Mouse (Mus musculus) spleen, postnatal 36 days (tissue): Measurements from ENCODE around the gene Fxyd1.

Experiments
- DNase-seq, 2 experiments: peaks; one replicate each; pipeline ENCODE4 v3.0.0; 2022; ENCODE audit warnings: low spot score in 2 of 2, mixed read lengths in 1 of 2

Fxyd1 gene

DNA sequence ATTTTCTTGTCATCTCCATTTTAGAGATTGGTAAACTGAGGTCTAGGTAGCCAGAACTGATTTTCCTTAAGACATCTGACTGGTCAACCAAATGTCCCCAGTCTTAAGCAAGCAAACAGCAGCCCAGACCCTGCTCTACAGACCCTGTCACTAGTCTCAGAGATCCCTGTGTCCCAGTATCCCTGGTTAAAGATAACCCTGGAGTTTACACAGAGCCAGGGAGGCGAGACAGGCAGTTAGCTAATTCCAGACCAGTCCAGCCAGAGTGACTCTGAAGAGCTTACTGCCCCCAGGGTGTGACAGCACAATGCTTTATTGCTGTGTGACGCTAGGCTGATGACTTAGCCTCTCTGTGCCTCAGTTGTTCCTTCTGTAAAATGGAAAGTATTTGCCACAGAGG is at the start of gene Fxyd1:
Gene Fxyd1 (minus strand): TSS at position 129 of the 400 bp plus-strand sequence.
- DNase-seq = no peak

GRCm38 (mm10) chr7:31106166-31106565 is 49.2 kb upstream of the Fxyd1 start:
- DNase-seq = no peak

DNA sequence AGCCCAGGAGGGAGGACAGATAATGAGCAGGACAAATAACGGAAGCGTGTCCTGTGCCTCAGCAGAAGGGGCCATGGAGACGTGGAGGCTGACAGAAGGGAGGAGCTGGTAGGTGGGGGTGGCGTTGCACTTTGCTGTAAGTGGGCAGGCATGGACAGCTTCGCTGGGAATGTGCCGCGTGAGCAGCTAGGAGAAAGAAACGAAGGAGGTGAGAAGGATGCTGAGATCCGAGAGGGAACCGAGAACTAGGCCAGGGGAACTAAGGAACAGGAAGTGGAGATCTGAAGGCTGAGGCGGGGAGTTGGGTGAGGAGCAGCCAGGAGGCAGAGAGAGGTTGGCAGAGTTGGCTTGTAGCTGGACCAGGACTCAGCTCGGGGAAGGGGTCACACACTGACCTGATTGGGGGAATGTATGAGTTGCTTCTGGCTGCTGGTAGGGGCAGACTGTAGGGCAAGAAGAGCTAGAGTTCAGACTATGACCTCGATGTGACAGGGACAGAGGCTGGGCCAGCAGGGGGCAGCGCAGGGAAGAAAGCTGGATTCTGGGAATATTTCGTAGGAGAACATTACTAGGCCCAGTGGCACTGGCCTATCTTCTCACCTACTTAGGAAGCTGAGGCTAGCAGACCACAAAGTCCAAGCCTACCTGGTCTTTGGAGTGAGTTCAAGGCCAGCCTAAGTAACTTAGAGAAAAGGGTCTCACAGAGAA is 48.2 kb upstream of the Fxyd1 start:
- DNase-seq = no peak

DNA sequence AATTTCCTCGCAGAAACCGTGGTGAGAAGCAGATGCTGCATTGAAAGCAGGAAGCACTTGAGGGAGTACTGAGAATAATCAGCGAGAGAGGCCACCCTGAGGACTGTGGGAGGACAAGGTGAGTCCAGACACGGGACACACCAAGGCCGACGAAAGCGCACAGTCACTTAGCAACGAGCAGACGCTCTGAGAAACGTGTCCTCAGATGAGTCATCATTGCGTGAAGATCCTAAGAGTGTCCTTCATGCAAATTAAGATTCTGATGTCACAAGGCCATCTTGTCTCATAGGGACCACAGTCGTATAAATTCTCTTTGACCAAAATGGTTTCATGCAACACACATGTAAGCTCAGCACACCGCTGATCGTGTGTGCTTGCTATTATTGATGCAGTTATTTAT is 43.8 kb upstream of the Fxyd1 start:
- DNase-seq = no peak

DNA sequence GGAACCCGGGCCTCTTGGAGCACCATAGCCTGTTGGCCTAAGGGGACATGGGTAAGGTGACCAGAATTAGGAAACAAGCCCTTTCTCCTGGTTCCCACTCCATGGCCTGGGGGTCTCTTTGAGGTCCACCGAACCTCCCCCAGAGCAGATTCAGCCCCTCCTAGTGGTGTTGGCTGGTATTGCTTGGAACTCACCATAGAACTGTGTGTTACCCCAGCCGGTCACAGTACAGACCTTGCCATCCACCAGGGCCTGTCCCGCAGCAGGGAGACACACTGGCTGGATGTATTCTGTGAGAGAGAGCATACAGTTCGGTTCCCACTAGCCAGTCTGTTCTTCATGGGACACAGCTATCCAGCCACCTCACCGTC is 42.6 kb upstream of the Fxyd1 start:
- DNase-seq = no peak

GRCm38 (mm10) chr7:31098697-31099611 is 42.0 kb upstream of the Fxyd1 start:
- DNase-seq = no peak

DNA sequence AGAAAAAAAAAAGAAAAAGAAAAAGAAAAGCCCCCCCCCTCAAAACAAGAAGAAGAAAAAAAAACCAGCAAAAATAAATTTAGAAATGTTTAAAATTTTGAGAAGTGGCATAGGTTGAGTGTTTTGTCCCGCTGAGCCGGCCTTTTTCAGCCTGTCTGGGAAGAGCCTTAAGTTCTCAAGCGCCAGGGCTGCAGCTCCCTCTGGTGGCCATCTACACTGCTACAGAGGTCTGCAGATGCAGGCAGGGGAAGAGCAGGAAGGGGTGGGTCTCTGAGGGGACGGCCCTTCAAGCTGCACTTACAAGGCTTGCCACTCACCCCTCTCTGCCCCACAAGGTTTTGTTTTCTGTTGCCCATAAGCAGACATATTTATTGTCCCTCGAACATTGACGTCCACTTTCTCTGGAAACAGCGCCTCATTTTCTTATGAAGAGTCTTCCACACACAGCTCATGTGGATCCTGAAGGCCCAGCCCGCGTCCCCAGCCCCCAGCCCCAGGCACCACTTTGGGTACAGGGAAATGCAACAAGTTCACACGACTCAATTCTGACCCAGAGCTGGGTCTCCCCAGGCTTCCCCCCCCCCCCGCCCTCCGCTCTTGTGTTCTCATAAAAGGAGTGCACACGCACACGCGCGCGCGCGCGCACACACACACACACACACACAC is 40.7 kb upstream of the Fxyd1 start:
- DNase-seq = peak; percentile 88 to 91

GRCm38 (mm10) chr7:31096892-31097564 is 40.0 kb upstream of the Fxyd1 start:
- DNase-seq = no peak

- DNase-seq = no peak
Measured at GRCm38 (mm10) chr7:31094774-31095501, 37.9 kb upstream of the Fxyd1 start.

- peak; percentile 66 to 74 for DNase-seq
Measured at GRCm38 (mm10) chr7:31089721-31090120, 32.7 kb upstream of the Fxyd1 start.

- no peak for DNase-seq
Measured at GRCm38 (mm10) chr7:31088206-31088605, 31.2 kb upstream of the Fxyd1 start.

- no peak for DNase-seq
Measured at GRCm38 (mm10) chr7:31087262-31087661, 30.3 kb upstream of the Fxyd1 start.

DNA sequence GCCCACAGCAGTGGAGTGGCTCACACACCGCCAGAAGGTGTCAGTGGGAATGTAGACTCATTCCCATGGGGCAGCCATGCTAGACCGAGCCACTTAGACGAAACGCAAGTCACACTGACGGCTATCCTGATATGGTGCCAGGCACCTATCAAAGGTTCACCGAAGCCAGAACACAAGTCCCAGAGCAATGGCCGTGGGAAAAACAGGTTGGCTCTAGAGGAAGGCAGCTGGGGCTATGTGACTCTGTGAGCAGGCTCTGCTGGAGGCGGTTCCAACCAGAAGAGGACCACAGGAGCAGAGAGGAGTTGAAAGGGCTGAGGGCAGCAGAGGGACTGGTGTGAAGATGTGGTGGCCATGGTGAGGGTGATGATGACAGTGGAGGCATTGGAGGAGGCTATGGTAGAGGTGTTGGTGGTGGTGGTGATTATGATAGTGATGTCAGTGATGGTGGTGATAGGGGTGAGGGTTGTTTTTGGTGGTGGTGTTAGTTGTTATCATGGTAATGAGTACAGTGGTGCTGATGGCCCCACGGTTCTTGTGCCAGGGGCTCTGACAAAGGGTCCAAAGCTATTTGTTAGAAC is 29.3 kb upstream of the Fxyd1 start:
- DNase-seq = no peak

GRCm38 (mm10) chr7:31085171-31085570 is 28.2 kb upstream of the Fxyd1 start:
- DNase-seq = no peak

GRCm38 (mm10) chr7:31084140-31084539 is 27.1 kb upstream of the Fxyd1 start:
- no peak for DNase-seq

GRCm38 (mm10) chr7:31082831-31083588 is 26.0 kb upstream of the Fxyd1 start:
- no peak for DNase-seq

DNA sequence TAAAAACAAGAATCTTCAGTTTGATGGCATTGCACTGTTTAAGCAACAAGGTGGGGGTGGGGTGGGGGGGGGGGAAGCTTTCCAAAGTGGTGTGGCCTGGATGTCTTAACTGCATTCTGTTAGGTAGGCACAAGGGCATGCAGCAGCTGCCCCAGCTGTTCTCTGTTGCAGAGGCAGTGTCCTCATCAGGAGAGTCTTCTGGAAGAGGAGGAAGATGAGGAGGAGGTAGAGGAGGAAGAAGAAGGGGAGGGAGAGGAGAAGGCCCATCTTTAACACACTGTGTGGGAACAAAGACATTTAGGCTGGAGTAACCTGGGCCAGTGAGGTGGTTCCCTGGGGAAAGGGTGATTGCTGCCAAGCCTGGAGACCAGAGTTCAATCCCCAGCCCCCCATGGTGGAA is 25.1 kb upstream of the Fxyd1 start:
- no peak for DNase-seq

DNA sequence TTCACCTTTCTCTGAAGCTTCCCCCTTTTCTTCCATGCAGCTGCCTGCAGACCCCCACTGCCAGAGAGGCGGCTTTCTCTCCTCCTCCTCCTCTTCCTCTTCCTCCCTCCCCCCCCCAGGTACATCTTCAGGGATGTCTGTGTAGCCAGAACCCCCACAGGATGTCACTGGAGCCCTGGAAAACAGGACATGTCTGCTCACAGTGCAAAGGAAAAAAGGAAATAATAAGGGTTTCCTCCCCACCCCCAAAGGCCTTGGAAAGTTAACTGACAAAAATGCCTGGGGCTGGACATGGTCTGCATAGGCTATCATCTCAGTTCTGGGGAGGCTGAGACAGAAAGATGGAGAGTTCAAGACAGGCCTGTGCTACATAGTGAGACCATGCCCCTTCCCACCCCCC is 24.1 kb upstream of the Fxyd1 start:
- DNase-seq = no peak

DNA sequence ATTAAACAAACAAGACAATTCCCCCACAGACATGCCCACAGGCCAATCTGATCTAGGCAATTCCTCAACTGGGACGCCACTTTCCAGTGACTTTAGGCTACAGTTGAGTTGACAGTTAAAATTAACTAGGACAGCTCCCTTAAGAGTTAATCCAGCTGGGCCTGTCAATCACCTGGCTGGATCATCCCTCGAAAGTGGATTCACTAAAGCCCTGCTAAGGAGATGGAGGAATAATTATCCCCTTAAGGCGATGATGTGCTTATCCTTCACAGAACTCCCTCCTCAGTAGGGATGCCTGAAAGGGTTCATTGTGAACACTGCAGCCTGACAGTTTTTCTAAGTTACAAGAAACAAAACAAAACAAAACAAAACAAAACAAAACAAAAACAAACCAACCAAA is 23.6 kb upstream of the Fxyd1 start:
- DNase-seq = no peak

- no peak for DNase-seq
Measured at GRCm38 (mm10) chr7:31079670-31080069, 22.7 kb upstream of the Fxyd1 start.
